Mouse (Mus musculus) olfactory bulb, adult 2 months (tissue): ENCODE measurements around the gene Erc2.

ENCODE experiments used
- CTCF ChIP-seq: fragments of 200-500 bp; IDR thresholded peaks from 2 replicates; pipeline ENCODE4 v1.5.1; 2012; ENCODE audit warnings: low read depth, mild to moderate bottlenecking, low read length, moderate library complexity; ENCODE audit not compliant: insufficient read depth
- POLR2A ChIP-seq: fragments of 200-500 bp; IDR thresholded peaks from 2 replicates; pipeline ENCODE4 v1.6.1; 2012; ENCODE audit warnings: mild to moderate bottlenecking, low read depth, low read length, moderate library complexity; ENCODE audit not compliant: insufficient read depth

DNA sequence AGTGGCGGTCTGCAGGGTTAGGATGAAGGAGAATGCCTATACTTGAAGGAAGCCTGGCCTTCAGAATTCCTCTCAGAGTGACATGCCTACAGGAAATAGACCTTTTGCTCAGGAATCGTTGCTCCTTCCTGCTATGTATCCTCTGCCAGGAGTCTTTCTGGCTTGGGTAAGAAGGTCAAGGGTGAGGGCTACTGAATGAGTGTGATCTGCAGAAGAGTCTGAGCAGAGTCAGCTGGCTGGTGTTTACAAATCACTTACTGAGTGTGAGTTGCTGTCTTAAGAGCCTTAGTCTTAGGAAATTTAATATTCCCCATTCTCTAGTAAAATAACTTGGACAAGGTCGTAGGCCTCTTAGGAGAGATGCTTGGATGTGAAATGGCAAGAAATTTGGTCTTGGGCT, 450.3 kb downstream of the Erc2 start:
- no peak for TF ChIP-seq CTCF
- no peak for TF ChIP-seq POLR2A
